Comparison of ENCODE assay signal across 8 mouse cellular contexts in genomic region chr11:86257460-86258076, GRCm38 (mm10). TPM values are rescaled to one million over a fixed set of nuclear protein-coding genes. Genes with fewer than 3 reads are reported as not detected.
DNase-seq lines count a peak whose midpoint lies in the region; ATAC-seq lines count a peak whose summit lies in the region.

TSS of gene Ints2 (minus strand) at chr11:86257575.

- peak; percentile 95 for ATAC-seq in megakaryocyte progenitor cell, adult 5-6 weeks (replicated peaks; ENCODE audit: poor library complexity)

- peak; percentile 94 for DNase-seq in adipocyte (ENCODE audit: low spot score)
- DNase-seq in embryo, embryonic 10 days (ENCODE audit: low spot score), result peak; percentile 97
- peak; percentile 97 for DNase-seq in gastrocnemius, postnatal 10 days
- peak; percentile 95 for DNase-seq in induced T-regulatory cell, adult 2 months (ENCODE audit: low read depth)
- peak; percentile 82 to 94 for DNase-seq in left cerebral cortex, adult 9 months (ENCODE audit: low spot score in 2 of 2)
- peak; percentile 96 for DNase-seq in right cerebral cortex, postnatal 14 days
- peak; percentile 91 to 94 for DNase-seq in urinary bladder, postnatal 36 days (ENCODE audit: low spot score in 2 of 2)

RNA-seq across cellular contexts. Expression of gene Ints2, which starts in this region (rescaled TPM):
- 1 to 10 TPM; 7.4 to 7.7 TPM for total RNA-seq in gastrocnemius, postnatal 10 days (2021)
- 23.2 and 29.4 TPM in 2 replicates for total RNA-seq in megakaryocyte progenitor cell, adult 5-6 weeks (2015)
- 25.1 and 47.4 TPM in 2 replicates for total RNA-seq in megakaryocyte progenitor cell, adult 5-6 weeks (2017)

Comparison
In these comparisons a context has a peak if more than half of its experiments do, and no peak if none do; other contexts are left out.
1. Peak in every context shown above with its lines: DNase-seq and ATAC-seq.